Mouse (Mus musculus) kidney, embryonic 14.5 days (tissue): Measurements from ENCODE around the gene Selplg. TPM values are rescaled to one million over a fixed set of nuclear protein-coding genes. Genes with fewer than 3 reads are reported as not detected.

Experiments
- ATAC-seq: fragments of 200-750 bp; cut with Nextera tagmentation; 2 replicates; pipeline ENCODE4 v1.8.0; 2017; ENCODE audit warnings: moderate number of reproducible peaks, mild to moderate bottlenecking, moderate TSS enrichment, moderate library complexity; ENCODE audit not compliant: low FRiP score, low TSS enrichment
- H3K27ac ChIP-seq: fragments of 300-500 bp; sonication (generic); 2 replicates; pipeline ENCODE4 v1.5.1; 2014; ENCODE audit warnings: low read depth, mild to moderate bottlenecking, low read length, moderate library complexity, mixed read lengths
- H3K27me3 ChIP-seq: fragments of 300-500 bp; sonication (generic); 2 replicates; pipeline ENCODE4 v1.6.1; 2014; ENCODE audit warnings: mild to moderate bottlenecking, low read length; ENCODE audit not compliant: control insufficient read depth, insufficient read depth
- H3K36me3 ChIP-seq: fragments of 300-500 bp; sonication (generic); 2 replicates; pipeline ENCODE4 v1.6.1; 2014; ENCODE audit warnings: low read length, mixed read lengths; ENCODE audit not compliant: control insufficient read depth, insufficient read depth
- H3K4me1 ChIP-seq: fragments of 300-500 bp; sonication (generic); 2 replicates; pipeline ENCODE4 v1.6.1; 2014; ENCODE audit warnings: low read length, mixed read lengths; ENCODE audit not compliant: control insufficient read depth, insufficient read depth
- H3K4me2 ChIP-seq: fragments of 300-500 bp; sonication (generic); replicated peaks from 2 replicates; pipeline ENCODE4 v1.6.1; 2014; ENCODE audit warnings: low read depth, mild to moderate bottlenecking, low read length
- H3K4me3 ChIP-seq: fragments of 300-500 bp; sonication (generic); 2 replicates; pipeline ENCODE4 v1.5.1; 2014; ENCODE audit warnings: mild to moderate bottlenecking, low read length
- H3K9ac ChIP-seq: fragments of 300-500 bp; sonication (generic); 2 replicates; pipeline ENCODE4 v1.6.1; 2014; ENCODE audit warnings: low read depth, mild to moderate bottlenecking, low read length, moderate library complexity
- H3K9me3 ChIP-seq: fragments of 300-500 bp; sonication (generic); 2 replicates; pipeline ENCODE4 v1.6.1; 2016; ENCODE audit warnings: low read length; ENCODE audit not compliant: control insufficient read depth
- WGBS: fragments of 180-500 bp; shearing (Covaris S2); extraction: QIAGEN DNeasy Blood & Tissue Kit; methylation state at CpG from one replicate; pipeline ENCODE4 v1.1.7; 2014; 5-methylcytosine and 5-hydroxymethylcytosine counted together
- polyA plus RNA-seq: library from polyadenylated mRNA; unstranded; fragments of >200 nt; fragmentation: Nextera tagmentation; extraction: Ambion mirVana; gene quantifications from 2 replicates; pipeline ENCODE4 v1.2.1, GENCODE M21; 2014

The Selplg gene
- polyA plus RNA-seq, 1 experiment from 2014 or later = 1.4 TPM

DNA sequence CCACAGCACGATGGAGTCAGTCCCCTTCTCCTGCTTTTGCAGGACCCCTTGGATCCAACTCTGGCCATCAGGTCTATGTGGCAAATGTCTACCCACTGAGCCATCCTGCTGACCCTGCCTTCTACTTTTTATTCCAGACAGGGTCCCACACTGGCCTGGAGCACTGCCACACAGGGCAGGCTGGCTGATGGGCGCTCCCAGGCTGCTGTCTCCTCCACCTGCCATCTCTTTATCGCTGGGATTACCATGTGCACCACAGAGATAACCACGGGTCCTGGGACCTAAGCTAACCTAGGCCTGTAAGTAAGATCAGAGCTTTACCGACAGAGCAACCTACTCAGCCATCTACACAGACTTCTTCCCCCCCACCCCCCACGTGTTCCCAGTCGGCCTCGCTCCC, 14.2 kb upstream of the Selplg start:
- H3K9ac ChIP-seq = no peak overlapping the region

GRCm38 (mm10) chr5:113845627-113846026, 13.2 kb upstream of the Selplg start:
- Histone ChIP-seq H3K4me3 (no peak overlapping the region), H3K9ac (no peak overlapping the region), H3K27ac (no peak overlapping the region), H3K4me1 (no peaks in the 10 kb centered on the region), H3K27me3 (no peaks in the 10 kb centered on the region), H3K36me3 (peaks cover 70% of the 10 kb centered on the region), H3K4me2 (no peak overlapping the region), H3K9me3 (no peaks in the 10 kb centered on the region)
- 92% methylated on average over 8 of the region's 8 CpGs for WGBS
- ATAC-seq = no peak

More for the DNA sequence above, 14.2 kb upstream of the Selplg start:
- WGBS = 94% methylated on average over 8 of the region's 8 CpGs
- Histone ChIP-seq H3K9me3 (no peaks in the 10 kb centered on the region), H3K4me3 (no peak overlapping the region), H3K4me1 (no peaks in the 10 kb centered on the region), H3K36me3 (peaks cover 76% of the 10 kb centered on the region), H3K27ac (no peak overlapping the region), H3K4me2 (no peak overlapping the region), H3K27me3 (no peaks in the 10 kb centered on the region)
- ATAC-seq = no peak

DNA sequence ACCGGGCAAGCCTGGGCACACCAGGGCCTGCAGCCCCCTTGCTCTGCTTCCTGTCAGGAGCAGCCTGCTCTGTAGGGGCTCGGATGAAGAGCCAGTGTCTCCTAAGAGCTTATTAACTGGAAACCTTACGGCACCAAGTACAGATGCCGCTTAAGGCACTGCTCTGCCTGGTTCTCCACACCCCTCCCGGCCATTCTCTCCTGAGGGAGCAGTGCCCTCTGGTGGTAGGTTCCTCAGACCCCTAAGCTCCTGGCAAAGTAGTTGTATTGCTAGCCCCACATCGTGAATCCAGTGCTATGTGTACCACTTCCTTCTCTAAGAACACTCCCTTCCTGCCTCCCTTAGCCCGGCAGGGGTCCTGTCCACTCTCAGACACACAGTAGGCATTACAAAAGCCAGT, 12.3 kb upstream of the Selplg start:
- no peak overlapping the region for H3K4me3 ChIP-seq
- no peak overlapping the region for H3K9ac ChIP-seq
- no peaks in the 10 kb centered on the region for H3K27me3 ChIP-seq
- WGBS = 68% methylated on average over 7 of the region's 7 CpGs
- ATAC-seq = 0 out of 2 replicates have a peak, but pooled peaks have one; percentile 25
- no peaks in the 10 kb centered on the region for H3K4me1 ChIP-seq
- H3K4me2 ChIP-seq = no peak overlapping the region
- H3K27ac ChIP-seq = no peak overlapping the region
- H3K9me3 ChIP-seq = no peaks in the 10 kb centered on the region
- peaks cover 61% of the 10 kb centered on the region for H3K36me3 ChIP-seq

GRCm38 (mm10) chr5:113844106-113844505, 11.7 kb upstream of the Selplg start:
- Histone ChIP-seq H3K36me3 (peaks cover 57% of the 10 kb centered on the region), H3K4me2 (no peak overlapping the region), H3K9ac (no peak overlapping the region), H3K27ac (no peak overlapping the region), H3K9me3 (no peaks in the 10 kb centered on the region), H3K4me3 (no peak overlapping the region), H3K4me1 (no peaks in the 10 kb centered on the region), H3K27me3 (no peaks in the 10 kb centered on the region)
- ATAC-seq = no peak
- 83% methylated on average over 15 of the region's 15 CpGs for WGBS

DNA sequence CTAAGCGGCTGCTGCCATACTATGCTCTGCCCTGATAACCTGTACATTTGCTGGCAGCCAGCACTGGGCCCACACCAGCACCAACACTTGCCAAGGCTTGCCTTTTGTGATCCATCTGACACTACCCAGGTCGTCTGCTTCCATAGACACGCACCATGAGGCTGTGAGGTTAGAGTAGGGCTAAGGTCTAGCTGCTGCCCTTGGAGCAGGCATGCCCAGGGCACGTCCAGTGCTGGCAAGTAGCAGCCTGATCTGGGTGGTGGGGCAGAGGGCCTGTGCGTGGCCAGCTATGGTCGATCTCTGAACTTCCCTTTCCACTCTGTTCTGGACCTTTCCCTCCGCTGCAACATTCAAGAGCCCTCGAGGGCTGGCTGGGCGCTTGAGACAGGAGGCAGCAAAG, 10.5 kb upstream of the Selplg start:
- Histone ChIP-seq H3K4me1 (no peaks in the 10 kb centered on the region), H3K4me2 (no peak overlapping the region), H3K27me3 (no peaks in the 10 kb centered on the region), H3K27ac (no peak overlapping the region), H3K9me3 (no peaks in the 10 kb centered on the region), H3K9ac (no peak overlapping the region), H3K4me3 (no peak overlapping the region), H3K36me3 (peaks cover 51% of the 10 kb centered on the region)
- no peak for ATAC-seq
- WGBS = 97% methylated on average over 9 of the region's 9 CpGs

GRCm38 (mm10) chr5:113842244-113842643, 9.8 kb upstream of the Selplg start:
- no peaks in the 10 kb centered on the region for H3K4me1 ChIP-seq
- no peaks in the 10 kb centered on the region for H3K27me3 ChIP-seq
- H3K4me2 ChIP-seq = no peak overlapping the region
- peaks cover 44% of the 10 kb centered on the region for H3K36me3 ChIP-seq
- H3K27ac ChIP-seq = no peak overlapping the region
- WGBS = 91% methylated on average over 9 of the region's 9 CpGs
- H3K9ac ChIP-seq = no peak overlapping the region
- ATAC-seq = no peak
- no peak overlapping the region for H3K4me3 ChIP-seq
- no peaks in the 10 kb centered on the region for H3K9me3 ChIP-seq

- Histone ChIP-seq H3K9me3 (no peaks in the 10 kb centered on the region), H3K4me2 (no peak overlapping the region), H3K27ac (no peak overlapping the region), H3K27me3 (no peaks in the 10 kb centered on the region), H3K4me1 (no peaks in the 10 kb centered on the region), H3K4me3 (no peak overlapping the region), H3K9ac (no peak overlapping the region), H3K36me3 (peaks cover 39% of the 10 kb centered on the region)
- 73% methylated on average over 23 of the region's 23 CpGs for WGBS
- no peak for ATAC-seq
These were observed 9.1 kb upstream of the Selplg start for GRCm38 (mm10) chr5:113841243-113842225.

DNA sequence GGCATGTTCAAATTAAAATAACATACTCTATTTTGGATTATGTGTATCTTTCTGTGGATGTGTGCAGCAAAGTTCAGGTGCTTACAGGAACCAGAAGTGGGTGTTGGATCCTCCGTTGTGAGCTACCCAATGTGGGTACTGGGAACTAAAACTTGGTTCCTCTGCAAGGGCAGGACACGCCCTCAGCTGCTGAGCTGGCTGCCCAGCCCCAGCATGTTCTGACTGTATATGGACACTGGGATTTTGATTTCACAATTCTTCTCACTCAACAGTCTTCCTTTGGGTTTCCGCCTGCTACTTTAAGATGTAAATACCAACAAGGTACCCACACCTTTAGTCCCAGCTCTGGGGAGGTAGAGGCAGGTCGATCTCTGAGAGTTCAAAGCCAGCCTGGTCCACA, 8.0 kb upstream of the Selplg start:
- ATAC-seq = no peak
- Histone ChIP-seq H3K9ac (no peak overlapping the region), H3K9me3 (no peaks in the 10 kb centered on the region), H3K27me3 (no peaks in the 10 kb centered on the region), H3K4me2 (no peak overlapping the region), H3K4me3 (no peak overlapping the region), H3K36me3 (peaks cover 28% of the 10 kb centered on the region), H3K4me1 (no peaks in the 10 kb centered on the region), H3K27ac (no peak overlapping the region)
- WGBS = 93% methylated on average over 4 of the region's 4 CpGs

DNA sequence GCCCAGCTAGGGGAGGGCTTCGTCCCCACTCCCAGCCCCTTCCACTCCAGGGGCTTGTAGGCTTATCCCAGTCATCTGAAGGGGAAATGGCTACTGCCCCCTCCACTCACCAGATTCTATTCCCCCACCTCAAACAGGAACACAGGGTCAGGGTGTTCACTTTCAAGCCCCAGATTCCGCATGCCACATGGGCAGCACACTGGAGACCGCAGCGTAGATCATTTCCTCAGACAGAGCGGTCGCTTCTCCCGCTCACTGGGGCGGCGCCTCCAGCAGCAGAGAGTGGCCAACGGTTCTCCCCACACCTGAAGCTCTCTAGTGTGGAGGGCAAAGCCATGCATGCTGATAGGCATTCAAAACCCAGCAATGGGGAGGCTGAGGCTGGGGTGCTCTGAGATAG, 4.5 kb upstream of the Selplg start:
- ATAC-seq = no peak
- Histone ChIP-seq H3K4me1 (no peaks in the 10 kb centered on the region), H3K27ac (no peak overlapping the region), H3K9me3 (no peaks in the 10 kb centered on the region), H3K27me3 (no peaks in the 10 kb centered on the region), H3K4me3 (no peak overlapping the region), H3K9ac (no peak overlapping the region), H3K4me2 (no peak overlapping the region), H3K36me3 (0 out of 2 replicates have a peak, but pooled peaks cover 4% of the 10 kb centered on the region)
- WGBS = 65% methylated on average over 10 of the region's 10 CpGs
